Mouse (Mus musculus) megakaryocyte, embryonic 14.5 days (primary cell): Measurements from ENCODE around the gene Knstrn.

Experiments used
- FLI1 ChIP-seq: IDR thresholded peaks from 2 replicates; pipeline ENCODE4 v1.6.1; 2012; ENCODE audit warnings: low read length, inconsistent platforms, mixed read lengths
- GATA1 ChIP-seq: IDR thresholded peaks from 3 replicates; pipeline ENCODE4 v1.6.1; 2012; ENCODE audit warnings: mixed read lengths, low read length, inconsistent platforms, borderline replicate concordance

DNA sequence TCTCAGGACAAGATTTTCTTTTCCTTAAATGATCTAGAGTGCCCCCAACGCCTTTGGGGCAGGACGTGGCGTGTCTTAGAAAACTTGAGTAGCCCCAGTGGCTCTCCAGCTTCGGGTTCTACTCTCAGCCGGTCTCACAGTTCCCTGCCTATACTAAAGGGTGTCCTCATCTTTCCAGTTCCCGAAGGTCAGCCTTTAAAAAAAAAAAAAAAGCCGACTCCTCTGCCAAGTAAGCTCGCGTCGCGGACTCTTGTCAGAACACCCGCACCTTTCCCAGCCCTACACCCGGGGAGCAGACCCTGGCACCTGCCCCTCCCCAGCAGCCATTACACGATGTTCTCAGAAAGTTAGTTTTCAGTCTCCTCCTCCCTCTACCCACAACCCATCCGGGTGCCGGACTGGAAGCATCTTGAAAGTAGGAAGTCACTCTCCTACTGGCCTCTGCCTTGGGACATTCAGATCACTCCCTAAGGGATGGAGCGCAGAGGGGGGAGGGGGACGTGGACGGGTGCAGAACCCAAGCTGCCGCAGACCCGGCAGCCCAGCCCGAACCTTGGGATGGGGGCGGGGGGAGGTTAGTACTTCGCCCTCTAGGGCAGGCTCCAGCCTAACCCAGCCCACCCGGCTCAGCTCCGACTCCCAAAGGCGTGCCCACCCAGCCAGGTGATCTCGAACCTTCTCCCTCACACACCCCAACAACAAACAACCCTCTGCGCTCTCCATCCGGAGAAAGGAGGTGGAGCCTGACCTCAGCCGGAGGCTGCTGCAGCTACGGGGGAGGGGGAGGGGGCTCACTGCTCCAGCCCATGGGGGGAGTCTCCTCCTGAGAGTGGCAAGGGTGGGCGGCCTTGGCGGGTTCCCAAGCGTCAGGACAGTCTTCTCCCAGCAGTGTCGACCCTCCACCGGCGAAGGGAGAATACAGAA is 82.4 kb downstream of the Knstrn start:
- TF ChIP-seq GATA1, result no peak
- TF ChIP-seq FLI1, result no peak
